Mouse (Mus musculus): ENCODE data around the gene Depdc1b.

The Depdc1b gene

DNA sequence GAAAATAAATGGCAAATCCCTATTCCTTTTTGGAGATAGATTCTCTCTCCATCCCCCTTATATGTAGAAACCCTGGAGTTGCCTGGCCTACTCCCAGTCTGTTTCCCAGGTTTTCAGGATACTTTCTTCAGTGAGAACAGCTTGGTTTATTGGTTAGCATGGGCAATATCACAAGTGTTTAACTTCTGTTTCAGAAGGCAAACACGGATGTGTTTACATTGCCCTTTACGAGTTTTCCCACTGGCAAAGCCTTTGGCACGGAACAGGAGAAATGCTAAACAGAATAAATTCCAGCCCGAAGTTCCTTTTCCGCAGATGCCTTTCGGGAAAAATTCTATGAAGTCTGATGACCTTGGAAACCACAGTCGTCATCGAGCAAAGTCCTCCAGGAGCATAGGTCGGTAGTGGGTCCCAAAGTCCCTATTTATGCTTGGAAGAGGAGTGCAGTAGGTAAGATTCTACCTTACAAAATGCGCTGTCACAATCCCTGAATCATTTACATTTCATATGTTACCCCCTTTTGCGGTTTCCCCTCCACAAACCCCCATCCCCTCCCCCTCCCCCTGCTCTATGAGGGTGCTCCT is 132.3 kb downstream of the Depdc1b start:
- no peak for DNase-seq

DNA sequence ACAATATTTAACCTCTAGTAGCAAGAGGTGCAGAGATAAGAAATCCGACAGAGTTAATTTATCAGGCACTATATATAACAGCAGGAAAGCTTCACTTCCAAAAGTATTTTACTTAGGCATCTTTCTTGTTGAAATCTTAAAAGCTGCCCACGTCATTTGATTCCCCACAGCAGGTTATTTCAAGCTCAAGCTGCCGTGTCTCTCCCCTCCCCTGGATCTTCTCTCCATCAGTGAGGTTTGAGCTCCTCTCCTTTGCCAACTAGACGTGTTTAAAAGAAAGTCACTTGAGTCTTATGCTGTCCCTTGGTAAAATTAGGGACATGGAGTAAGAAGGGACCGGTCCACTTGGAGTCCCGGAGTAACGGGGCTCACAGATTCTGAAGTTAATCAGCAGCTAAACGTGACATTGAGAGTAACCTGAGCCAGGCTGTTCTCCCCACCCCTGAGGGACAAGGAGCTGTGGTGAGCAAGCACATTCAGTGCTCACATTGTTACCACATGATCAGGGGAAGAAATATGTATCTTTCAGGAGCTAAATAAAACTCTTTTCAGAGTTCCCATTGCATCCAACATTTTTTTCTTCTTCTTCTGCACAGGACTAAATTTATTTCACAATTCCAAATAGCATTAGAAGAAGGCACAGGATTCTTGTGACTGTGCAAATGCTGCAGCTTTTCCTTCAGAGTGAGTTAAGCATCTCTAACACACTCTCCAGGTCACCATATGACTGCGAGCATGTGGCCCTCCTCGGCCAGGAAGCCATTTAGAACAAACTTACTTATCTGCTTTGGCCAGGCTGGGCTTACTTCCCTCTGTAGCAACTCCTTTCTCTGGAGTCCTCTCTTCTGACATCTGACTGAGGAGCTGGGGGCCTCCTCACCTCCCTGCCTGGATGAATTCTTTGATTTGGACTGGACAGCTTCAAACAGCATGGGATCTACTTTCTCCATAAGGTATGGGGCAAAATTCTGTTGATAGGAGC is 133.3 kb downstream of the Depdc1b start, which contains the start of gene Pde4d:
Pde4d (plus strand) TSS at position 833 of the 982 bp plus-strand sequence.
- peak; percentile 86 for DNase-seq

DNA sequence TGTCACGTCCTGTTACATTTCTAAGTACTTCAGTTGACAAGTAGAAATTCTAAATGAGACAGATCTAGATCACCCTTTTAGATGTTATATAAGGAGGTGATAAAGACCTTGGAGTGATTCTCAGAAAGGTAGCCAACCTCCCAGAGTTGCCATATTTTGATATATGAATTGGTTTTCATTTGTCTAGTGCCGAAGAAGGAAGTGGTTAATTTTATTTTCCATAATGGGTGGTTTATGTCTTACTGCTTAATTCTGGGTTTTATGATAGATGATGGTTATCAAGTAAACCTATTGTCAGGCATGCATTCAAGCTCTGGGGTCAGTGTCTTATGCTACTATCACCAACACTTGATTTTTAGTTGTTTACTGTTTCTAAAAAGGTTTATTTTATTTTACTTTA is 135.0 kb downstream of the Depdc1b start:
- no peak for DNase-seq

DNA sequence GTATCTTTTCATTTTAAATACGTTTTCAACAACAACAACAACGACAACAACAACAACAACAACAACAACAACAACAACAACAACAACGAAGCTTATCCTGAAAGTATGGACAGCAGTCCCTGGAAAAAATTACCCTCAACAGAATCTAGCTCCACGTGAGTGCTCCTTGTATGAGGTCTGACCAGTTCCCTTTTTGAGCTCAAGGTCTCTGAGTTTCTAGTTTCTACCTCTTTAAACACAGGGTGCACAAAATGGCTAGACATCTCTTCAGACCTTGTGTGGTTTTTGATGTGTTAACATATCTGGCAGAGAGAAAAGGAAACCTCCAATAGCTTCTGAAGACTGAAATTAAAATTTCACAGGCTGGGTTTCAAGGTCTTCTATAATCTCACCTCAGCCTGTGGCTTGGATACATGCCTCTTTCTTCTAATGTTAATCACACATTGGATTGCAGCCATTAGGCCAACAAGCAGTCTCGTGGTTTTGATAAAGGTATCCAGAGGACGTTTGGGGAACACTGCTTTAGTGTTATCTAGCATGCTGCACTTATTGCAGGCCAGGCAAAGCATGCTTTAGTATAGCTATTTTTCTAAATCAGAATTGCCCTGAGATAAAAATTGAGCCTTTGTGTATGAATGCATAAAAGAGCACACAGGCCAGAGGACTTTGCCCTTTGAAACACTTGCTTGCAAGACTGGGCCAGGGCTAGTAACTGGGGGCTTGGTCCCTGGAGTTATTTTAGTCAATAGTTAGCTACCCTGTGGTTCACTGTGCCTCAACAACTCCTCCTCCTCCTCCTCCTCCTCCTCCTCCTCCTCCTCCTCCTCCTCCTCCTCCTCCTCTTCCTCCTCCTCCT is 137.2 kb downstream of the Depdc1b start:
- peak; percentile 93 for DNase-seq

Measured in heart, adult 11 months (tissue).